Mouse (Mus musculus) limb, embryonic 10.5 days (tissue): Measurements from ENCODE around the gene B4galt5. TPM values are rescaled to one million over a fixed set of nuclear protein-coding genes. Genes with fewer than 3 reads are reported as not detected.

Source experiments
- DNase-seq: peaks from one replicate; pipeline ENCODE4 v3.0.0-alpha.2; 2017; ENCODE audit warnings: low spot score
- H3K27ac ChIP-seq: fragments of 300-500 bp; sonication (generic); 2 replicates; pipeline ENCODE4 v1.5.1; 2016; ENCODE audit warnings: mild to moderate bottlenecking
- H3K27me3 ChIP-seq: fragments of 300-500 bp; sonication (generic); 2 replicates; pipeline ENCODE4 v1.6.1; 2016; ENCODE audit warnings: low read depth, mild to moderate bottlenecking; ENCODE audit not compliant: poor library complexity, severe bottlenecking
- H3K36me3 ChIP-seq: fragments of 300-500 bp; sonication (generic); 2 replicates; pipeline ENCODE4 v1.6.1; 2016; ENCODE audit warnings: mild to moderate bottlenecking, moderate library complexity
- H3K4me1 ChIP-seq: fragments of 300-500 bp; sonication (generic); 2 replicates; pipeline ENCODE4 v1.6.1; 2016
- H3K4me3 ChIP-seq: fragments of 300-500 bp; sonication (generic); 2 replicates; pipeline ENCODE4 v1.5.1; 2016; ENCODE audit warnings: mild to moderate bottlenecking, moderate library complexity
- H3K9me3 ChIP-seq: fragments of 300-500 bp; sonication (generic); replicated peaks from 2 replicates; pipeline ENCODE4 v1.6.1; 2016; ENCODE audit warnings: mild to moderate bottlenecking
- WGBS: fragments of 180-500 bp; shearing (Covaris S2); methylation state at CpG from one replicate; pipeline ENCODE4 v1.1.7; 2016; 5-methylcytosine and 5-hydroxymethylcytosine counted together
- polyA plus RNA-seq: library from polyadenylated mRNA; unstranded; fragments of >200 nt; fragmentation: Nextera tagmentation; extraction: Ambion mirVana; gene quantifications from 2 replicates; pipeline ENCODE4 v1.2.1, GENCODE M21; 2016

B4galt5 gene
- polyA plus RNA-seq, 1 experiment from 2014 or later: 11.3 TPM

DNA sequence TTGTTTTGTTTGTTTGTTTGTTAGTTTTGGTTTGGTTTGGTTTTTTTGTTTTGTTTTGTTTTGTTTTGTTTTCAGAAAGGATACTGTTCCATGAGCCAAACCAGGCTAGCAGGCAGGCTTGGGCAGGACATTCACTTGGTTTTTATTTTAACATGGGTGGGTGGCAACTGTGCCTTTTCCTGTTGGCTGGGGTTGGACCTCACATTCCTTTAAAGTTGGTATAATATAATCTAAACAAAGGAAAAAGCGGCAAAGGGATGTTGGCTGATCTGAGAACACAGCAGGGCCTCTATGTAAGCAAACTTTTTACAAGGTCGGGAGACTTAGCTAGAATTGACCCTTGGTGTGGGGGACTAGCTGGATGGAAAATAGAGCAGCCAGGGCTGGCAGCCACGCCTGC is 91.2 kb downstream of the B4galt5 start:
- Histone ChIP-seq H3K36me3 (no peaks in the 10 kb centered on the region), H3K4me1 (peaks cover 11% of the 10 kb centered on the region), H3K9me3 (no peaks in the 10 kb centered on the region), H3K27me3 (no peaks in the 10 kb centered on the region), H3K27ac (no peak overlapping the region), H3K4me3 (no peak overlapping the region)
- WGBS: 56% methylated on average over 3 of the region's 3 CpGs
- DNase-seq: no peak

DNA sequence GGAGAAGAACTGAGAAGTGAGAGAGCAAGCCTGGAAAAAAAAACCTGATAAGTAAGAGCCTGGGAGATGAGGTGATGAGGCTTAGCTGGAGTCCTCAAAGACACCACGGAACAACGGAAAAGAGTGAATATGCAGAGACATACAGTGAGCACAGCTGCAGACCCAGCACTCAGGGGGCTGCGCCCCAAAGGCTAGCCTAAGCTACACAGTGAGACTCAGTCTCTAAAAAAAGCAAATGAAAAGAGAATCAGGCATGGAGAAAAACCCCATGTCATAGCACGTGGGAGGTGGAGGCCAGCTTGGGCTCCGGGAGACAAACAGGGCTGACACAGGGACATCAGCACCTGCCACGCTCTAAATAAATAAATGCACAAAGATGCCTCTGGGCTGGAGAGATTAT is 94.2 kb downstream of the B4galt5 start:
- DNase-seq: no peak
- no peak overlapping the region for H3K27ac ChIP-seq
- H3K9me3 ChIP-seq: no peaks in the 10 kb centered on the region
- H3K27me3 ChIP-seq: no peaks in the 10 kb centered on the region
- 73% methylated on average over 6 of the region's 6 CpGs for WGBS
- H3K4me1 ChIP-seq: peaks cover 34% of the 10 kb centered on the region
- no peak overlapping the region for H3K4me3 ChIP-seq
- H3K36me3 ChIP-seq: no peaks in the 10 kb centered on the region

DNA sequence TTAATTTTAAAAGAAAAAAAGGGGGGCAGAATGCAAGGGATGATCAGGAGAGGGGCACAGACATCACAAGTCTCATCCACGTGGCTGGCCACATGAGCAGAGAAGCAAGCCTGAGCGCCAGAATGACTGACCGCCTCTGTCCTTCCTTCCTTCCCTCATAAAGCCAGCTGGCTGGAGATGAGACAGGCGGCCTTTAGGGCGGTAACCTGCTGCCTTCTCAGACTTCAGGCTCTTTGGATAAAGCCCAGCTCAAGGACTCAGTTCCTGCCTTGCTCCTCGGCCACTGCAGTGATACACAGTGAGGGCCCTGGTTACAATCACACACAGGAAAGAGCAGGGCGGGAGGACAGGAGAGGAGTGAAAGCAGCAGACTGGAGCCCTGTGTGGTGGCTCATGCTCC is 94.8 kb downstream of the B4galt5 start:
- peaks cover 38% of the 10 kb centered on the region for H3K4me1 ChIP-seq

DNA sequence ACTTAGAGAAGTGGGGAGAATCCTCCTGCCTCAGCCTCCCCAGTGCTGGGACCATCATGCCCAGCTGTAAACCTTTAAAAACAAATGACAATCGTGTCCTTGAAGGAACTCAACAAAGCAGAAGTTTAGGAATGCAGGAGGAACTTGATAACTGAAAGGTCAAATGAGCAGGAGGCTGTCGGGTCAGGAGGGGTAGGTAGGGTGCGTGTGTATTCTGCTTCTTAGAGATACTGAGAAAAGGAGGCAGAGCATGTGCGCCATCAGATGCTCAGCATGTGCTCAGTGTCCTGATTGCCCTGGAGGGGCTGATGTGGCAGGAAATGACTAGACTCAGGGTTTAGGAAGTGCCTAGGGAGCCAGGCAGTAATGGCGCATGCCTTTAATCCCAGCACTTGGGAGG is 95.5 kb downstream of the B4galt5 start:
- DNase-seq: no peak
- H3K27me3 ChIP-seq: no peaks in the 10 kb centered on the region
- 86% methylated on average over 5 of the region's 5 CpGs for WGBS
- peaks cover 38% of the 10 kb centered on the region for H3K4me1 ChIP-seq
- no peak overlapping the region for H3K4me3 ChIP-seq
- H3K27ac ChIP-seq: no peak overlapping the region
- H3K9me3 ChIP-seq: no peaks in the 10 kb centered on the region
- no peaks in the 10 kb centered on the region for H3K36me3 ChIP-seq

More for the DNA sequence above, 94.8 kb downstream of the B4galt5 start:
- DNase-seq: no peak
- H3K27ac ChIP-seq: no peak overlapping the region
- no peaks in the 10 kb centered on the region for H3K36me3 ChIP-seq
- H3K27me3 ChIP-seq: no peaks in the 10 kb centered on the region
- H3K9me3 ChIP-seq: no peaks in the 10 kb centered on the region
- 74% methylated on average over 7 of the region's 7 CpGs for WGBS
- H3K4me3 ChIP-seq: no peak overlapping the region

DNA sequence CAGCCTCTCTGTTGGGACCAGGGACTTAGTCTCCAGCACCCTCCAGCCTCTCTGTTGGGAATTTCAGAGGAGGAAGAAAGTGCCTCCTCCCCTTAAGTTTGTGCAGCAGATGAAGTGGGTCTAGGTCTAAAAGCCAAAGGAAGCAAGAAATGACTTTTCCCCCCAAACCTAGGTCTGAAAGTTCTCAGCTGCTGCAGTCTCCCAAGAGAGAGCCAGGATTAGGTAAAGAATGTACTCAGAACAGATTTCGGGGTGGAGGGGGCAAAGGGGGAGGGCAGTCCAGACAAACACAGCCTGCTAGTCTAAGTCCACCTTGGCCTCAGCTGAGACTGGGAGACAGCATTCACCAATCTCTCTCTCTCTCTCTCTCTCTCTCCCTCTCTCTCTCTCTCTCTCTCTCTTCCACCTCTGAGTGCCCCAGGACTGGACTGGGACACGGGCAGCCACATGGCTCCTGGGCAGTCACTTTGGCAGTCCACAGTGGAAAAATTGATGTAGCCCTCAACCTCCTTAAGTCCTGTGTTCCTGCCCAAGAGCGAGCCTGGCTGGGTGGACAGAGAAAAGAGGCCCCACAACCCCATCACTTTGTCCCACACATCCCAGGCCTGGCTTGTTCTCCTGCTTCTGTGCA is 96.8 kb downstream of the B4galt5 start:
- H3K27ac ChIP-seq: peak overlapping the region; percentile 37; the same call in 1 of the 2 replicates

DNA sequence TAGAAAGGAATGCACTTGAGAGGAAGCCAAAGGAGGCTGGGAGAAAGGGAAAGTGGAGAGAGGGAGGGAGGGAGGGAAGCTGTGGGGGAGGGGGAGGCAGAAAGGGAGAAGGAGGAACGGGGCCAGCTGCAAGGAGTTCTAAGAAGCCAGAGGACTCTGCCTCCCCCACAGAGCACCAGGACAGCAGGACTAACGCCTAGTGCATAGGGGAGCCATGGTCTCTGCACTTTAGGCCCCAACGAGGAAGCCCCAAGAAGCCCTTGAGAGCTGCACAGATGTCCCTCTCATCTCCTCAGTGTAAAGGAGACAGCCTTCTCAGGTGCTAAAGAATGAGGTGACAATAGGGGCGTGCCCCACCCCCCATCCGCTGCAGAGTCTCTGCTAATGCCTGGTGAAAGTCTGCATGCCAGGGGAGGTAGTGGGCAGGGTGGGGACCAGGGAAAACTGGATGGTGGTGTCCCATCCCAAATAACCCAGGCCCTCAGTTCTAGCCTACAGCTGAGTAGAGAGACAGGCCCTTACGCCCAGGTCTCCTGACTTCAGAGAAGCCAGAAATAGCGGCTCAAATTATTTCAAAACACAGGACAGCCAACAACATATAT is 98.1 kb downstream of the B4galt5 start:
- Histone ChIP-seq H3K27ac (peak overlapping the region; percentile 67), H3K4me3 (no peak overlapping the region), H3K27me3 (no peaks in the 10 kb centered on the region), H3K9me3 (no peaks in the 10 kb centered on the region), H3K4me1 (peaks cover 38% of the 10 kb centered on the region), H3K36me3 (no peaks in the 10 kb centered on the region)
- DNase-seq: no peak
- 22% methylated on average over 7 of the region's 7 CpGs for WGBS

More for the DNA sequence above, 96.8 kb downstream of the B4galt5 start:
- Histone ChIP-seq H3K36me3 (no peaks in the 10 kb centered on the region), H3K4me3 (no peak overlapping the region), H3K4me1 (peaks cover 38% of the 10 kb centered on the region), H3K27me3 (no peaks in the 10 kb centered on the region), H3K9me3 (no peaks in the 10 kb centered on the region)
- no peak for DNase-seq
- 52% methylated on average over 3 of the region's 3 CpGs for WGBS

DNA sequence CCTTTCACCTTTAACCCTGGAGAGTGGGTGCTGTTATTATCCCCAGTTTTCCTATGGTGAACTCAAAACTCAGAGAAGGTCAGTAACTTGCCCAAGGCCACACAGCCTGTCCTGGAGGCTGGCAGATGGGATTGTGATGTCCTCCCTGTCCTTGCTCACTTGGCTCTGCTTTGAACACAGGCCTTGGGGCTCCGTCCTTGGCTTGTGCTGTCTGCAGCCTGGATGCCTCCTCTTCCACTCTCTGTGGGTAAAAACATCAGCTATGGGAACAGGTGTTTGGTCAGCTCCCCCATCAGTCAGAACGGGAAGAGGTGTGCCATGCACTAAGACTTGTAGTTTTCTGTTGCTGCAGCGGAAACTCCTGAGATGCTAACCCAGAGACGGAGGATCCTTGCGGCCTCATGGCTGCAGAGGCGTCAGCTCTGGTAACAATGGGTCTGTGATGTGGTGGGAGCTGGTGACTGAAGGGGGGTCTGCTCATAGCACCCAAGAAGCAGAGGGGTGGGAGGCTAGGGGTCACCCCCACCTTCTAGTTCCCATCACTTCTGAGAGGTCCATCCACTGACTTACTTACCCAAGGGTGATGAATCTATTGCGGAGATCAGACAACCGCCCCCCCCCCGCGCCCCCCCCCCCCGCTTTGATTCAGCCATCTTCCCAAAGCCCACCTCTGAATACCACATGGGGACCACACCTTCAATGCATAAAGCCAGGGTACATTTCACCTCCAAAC is 98.8 kb downstream of the B4galt5 start:
- Histone ChIP-seq H3K36me3 (no peaks in the 10 kb centered on the region), H3K27me3 (no peaks in the 10 kb centered on the region), H3K27ac (peak overlapping the region; percentile 67), H3K4me1 (peaks cover 38% of the 10 kb centered on the region), H3K4me3 (no peak overlapping the region), H3K9me3 (no peaks in the 10 kb centered on the region)
- no peak for DNase-seq
- 40% methylated on average over 11 of the region's 11 CpGs for WGBS

DNA sequence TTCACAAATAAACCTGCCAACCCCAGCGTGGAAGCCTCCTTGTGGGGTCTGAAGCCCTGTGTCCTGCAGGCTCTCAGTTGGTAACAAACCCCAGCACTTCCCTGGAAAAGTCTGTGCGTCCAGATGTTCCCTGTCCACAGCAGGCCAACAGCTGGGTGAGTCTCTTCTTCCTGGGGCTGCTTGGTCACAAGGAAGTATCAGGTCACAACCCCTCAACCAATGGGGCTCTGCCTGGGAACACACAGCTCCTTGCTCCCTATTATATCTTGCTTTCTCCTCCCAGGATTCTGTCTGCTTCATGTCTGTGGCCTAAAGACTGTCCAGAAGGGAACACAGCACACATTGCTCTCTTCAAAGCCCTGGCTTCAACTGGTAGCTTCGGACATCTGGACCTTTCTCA is 99.4 kb downstream of the B4galt5 start:
- no peak for DNase-seq
- Histone ChIP-seq H3K4me1 (peaks cover 38% of the 10 kb centered on the region), H3K9me3 (no peaks in the 10 kb centered on the region), H3K27me3 (no peaks in the 10 kb centered on the region), H3K27ac (peak overlapping the region; percentile 67; the same call in 1 of the 2 replicates), H3K4me3 (no peak overlapping the region), H3K36me3 (no peaks in the 10 kb centered on the region)
- 41% methylated on average over 3 of the region's 3 CpGs for WGBS

Other genes starting within 250 kb of the B4galt5 start
- 0.10 and 0.14 TPM in 2 replicates for gene Kcnb1, start 159.0 kb downstream of the B4galt5 start, polyA plus RNA-seq
- 15.6 and 17.6 TPM in 2 replicates for gene Ptgis, start 108.6 kb downstream of the B4galt5 start, polyA plus RNA-seq
- gene Slc9a8, start 72.5 kb upstream of the B4galt5 start, polyA plus RNA-seq: 28.2 and 32.0 TPM in 2 replicates
- 130 and 131 TPM in 2 replicates for gene Rnf114, start 143.5 kb upstream of the B4galt5 start, polyA plus RNA-seq
- gene Spata2, start 143.7 kb upstream of the B4galt5 start, polyA plus RNA-seq: 19.5 and 21.5 TPM in 2 replicates
- gene Snai1, start 189.0 kb upstream of the B4galt5 start, polyA plus RNA-seq: 94.9 and 118 TPM in 2 replicates